Mouse (Mus musculus): ENCODE results near the gene Stoml1. TPM values are rescaled to one million over a fixed set of nuclear protein-coding genes. Genes with fewer than 3 reads are reported as not detected.

Stoml1 gene
- polyA plus RNA-seq, 1 experiment from 2014 or later: 35.8 TPM

DNA sequence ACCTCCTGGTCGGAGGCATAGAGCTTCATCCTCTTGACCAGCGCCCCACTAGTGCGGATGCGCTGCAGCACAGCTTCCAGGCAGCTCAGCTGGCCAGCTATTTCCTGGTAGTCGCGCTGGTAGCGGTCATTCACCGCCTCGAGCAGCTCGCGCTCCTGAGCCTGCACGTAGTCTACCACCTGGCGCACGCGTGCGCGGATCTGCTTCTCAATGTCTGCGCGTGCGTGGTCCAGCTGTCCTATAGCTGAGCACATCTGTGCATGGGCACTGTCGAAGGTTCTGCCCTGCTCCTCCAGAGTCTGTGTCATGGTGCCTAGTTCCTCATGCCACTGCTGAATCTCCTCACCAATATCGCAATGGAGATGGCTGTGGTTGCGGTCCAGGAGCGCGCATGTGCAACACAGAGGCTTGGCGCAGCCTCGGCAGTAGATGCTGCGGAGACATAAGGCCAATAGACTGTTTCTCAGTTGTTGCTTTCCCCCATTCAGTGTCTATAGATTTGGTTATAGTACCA lies 18.4 kb upstream of the Stoml1 start:
- ATAC-seq (ENCODE audit: low FRiP score, low TSS enrichment): no peak
- Histone ChIP-seq H3K4me3 (ENCODE audit: low read length) (no peak overlapping the region), H3K27ac (ENCODE audit: low read length) (no peak overlapping the region), H3K4me2 (replicated peaks; ENCODE audit: low read depth, low read length) (no peak overlapping the region), H3K9me3 (ENCODE audit: low read length) (no peaks in the 10 kb centered on the region), H3K9ac (replicated peaks; ENCODE audit: low read length) (no peak overlapping the region), H3K4me1 (ENCODE audit: insufficient read depth, low read length) (0 out of 2 replicates have a peak, but pooled peaks cover 3% of the 10 kb centered on the region), H3K36me3 (ENCODE audit: insufficient read depth, low read length) (peaks cover 40% of the 10 kb centered on the region), H3K27me3 (ENCODE audit: insufficient read depth, low read length) (no peaks in the 10 kb centered on the region)
- 95% methylated on average over 28 of the region's 28 CpGs for WGBS

DNA sequence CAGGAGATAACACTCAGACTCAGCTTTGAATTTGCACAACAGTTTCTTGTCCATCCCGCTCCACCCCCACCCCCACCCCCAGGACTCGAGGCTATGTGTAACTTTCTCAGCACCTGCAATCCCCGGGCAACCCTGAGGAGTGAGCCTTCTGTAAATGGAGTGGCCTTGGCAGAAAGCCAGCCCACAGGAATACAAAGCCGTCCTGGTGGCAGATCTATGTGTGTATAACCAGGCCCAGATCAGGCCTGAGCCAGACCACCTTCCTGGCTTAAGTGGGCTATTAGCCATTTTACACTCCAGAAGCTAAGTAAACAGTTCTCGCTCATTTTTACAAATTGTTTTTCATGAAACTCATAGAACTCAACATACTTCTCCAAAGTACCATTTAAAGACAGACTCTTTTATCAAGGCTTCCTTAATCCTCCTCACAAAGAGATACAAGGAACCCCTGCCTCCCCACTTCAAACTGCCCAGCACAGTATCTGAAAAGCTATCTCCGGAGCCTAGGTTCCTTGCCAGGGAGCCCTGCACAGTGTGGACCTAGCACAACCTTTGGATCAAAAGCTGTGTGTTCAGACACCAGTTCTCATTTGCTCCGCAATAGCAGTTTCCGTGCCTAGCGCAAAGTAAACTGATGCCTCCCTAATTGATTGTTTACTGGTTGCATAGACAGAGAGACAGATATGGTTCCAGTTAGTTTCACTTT lies 11.0 kb upstream of the Stoml1 start:
- H3K9ac ChIP-seq (replicated peaks; ENCODE audit: low read length): no peak overlapping the region
- no peak overlapping the region for H3K4me3 ChIP-seq (ENCODE audit: low read length)
- no peaks in the 10 kb centered on the region for H3K9me3 ChIP-seq (ENCODE audit: low read length)
- 48% methylated on average over 9 of the region's 9 CpGs for WGBS
- peak; percentile 69; the same call in 1 of the 2 replicates for ATAC-seq (ENCODE audit: low FRiP score, low TSS enrichment)
- no peak overlapping the region for H3K4me2 ChIP-seq (replicated peaks; ENCODE audit: low read depth, low read length)
- H3K36me3 ChIP-seq (ENCODE audit: insufficient read depth, low read length): peaks cover 9% of the 10 kb centered on the region; the same call in 1 of the 2 replicates
- peaks cover 23% of the 10 kb centered on the region for H3K4me1 ChIP-seq (ENCODE audit: insufficient read depth, low read length)
- no peaks in the 10 kb centered on the region for H3K27me3 ChIP-seq (ENCODE audit: insufficient read depth, low read length)
- no peak overlapping the region for H3K27ac ChIP-seq (ENCODE audit: low read length)

DNA sequence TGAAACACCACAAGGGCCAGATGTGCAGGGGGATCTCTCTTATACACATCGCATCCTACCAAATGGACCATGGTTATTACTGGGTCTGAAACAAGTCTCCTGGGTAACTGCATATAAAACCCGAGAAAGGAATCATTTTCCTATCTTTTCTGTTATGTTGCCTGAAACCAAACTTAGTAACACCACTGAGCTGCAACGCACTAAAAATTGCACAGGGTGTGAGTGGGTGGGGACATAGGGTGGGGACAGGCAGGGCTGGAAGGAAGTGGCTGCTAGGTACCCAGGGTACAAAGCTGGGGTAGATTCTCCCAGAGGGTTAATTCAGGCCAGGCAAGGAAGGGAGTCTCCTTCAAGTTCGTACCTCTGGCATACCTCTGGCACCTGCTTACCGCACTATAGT lies 10.3 kb upstream of the Stoml1 start:
- Histone ChIP-seq H3K4me3 (ENCODE audit: low read length) (no peak overlapping the region), H3K36me3 (ENCODE audit: insufficient read depth, low read length) (peaks cover 9% of the 10 kb centered on the region; the same call in 1 of the 2 replicates), H3K9ac (replicated peaks; ENCODE audit: low read length) (no peak overlapping the region), H3K9me3 (ENCODE audit: low read length) (no peaks in the 10 kb centered on the region), H3K27ac (ENCODE audit: low read length) (peak overlapping the region; percentile 13; the same call in 1 of the 2 replicates), H3K27me3 (ENCODE audit: insufficient read depth, low read length) (no peaks in the 10 kb centered on the region), H3K4me2 (replicated peaks; ENCODE audit: low read depth, low read length) (no peak overlapping the region), H3K4me1 (ENCODE audit: insufficient read depth, low read length) (peaks cover 30% of the 10 kb centered on the region)
- no peak for ATAC-seq (ENCODE audit: low FRiP score, low TSS enrichment)
- WGBS: 77% methylated on average over 5 of the region's 5 CpGs

DNA sequence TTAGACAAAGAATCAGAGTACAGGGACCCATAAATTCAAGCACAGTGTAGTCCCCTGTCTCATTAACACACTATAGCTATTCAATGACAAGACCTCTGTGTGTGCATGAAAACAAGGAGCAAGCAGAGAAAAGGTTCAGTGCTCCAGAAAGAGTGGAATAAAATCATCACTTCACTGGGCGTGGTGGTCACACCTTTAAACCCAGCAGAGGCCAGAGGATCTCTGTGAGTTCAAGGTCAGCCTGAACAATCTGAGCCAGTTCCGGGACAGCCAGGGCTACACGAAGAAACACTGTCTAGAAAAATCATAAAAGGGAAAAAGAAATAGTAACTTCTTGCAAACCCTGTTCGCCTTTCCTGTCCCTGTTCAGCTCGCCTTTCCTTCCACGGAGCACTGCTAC lies 9.3 kb upstream of the Stoml1 start:
- Histone ChIP-seq H3K9me3 (ENCODE audit: low read length) (no peaks in the 10 kb centered on the region), H3K36me3 (ENCODE audit: insufficient read depth, low read length) (peaks cover 9% of the 10 kb centered on the region; the same call in 1 of the 2 replicates), H3K27ac (ENCODE audit: low read length) (no peak overlapping the region), H3K4me3 (ENCODE audit: low read length) (no peak overlapping the region), H3K4me2 (replicated peaks; ENCODE audit: low read depth, low read length) (no peak overlapping the region), H3K4me1 (ENCODE audit: insufficient read depth, low read length) (peaks cover 39% of the 10 kb centered on the region), H3K9ac (replicated peaks; ENCODE audit: low read length) (no peak overlapping the region), H3K27me3 (ENCODE audit: insufficient read depth, low read length) (no peaks in the 10 kb centered on the region)
- ATAC-seq (ENCODE audit: low FRiP score, low TSS enrichment): no peak
- WGBS: 81% methylated on average over 6 of the region's 6 CpGs

DNA sequence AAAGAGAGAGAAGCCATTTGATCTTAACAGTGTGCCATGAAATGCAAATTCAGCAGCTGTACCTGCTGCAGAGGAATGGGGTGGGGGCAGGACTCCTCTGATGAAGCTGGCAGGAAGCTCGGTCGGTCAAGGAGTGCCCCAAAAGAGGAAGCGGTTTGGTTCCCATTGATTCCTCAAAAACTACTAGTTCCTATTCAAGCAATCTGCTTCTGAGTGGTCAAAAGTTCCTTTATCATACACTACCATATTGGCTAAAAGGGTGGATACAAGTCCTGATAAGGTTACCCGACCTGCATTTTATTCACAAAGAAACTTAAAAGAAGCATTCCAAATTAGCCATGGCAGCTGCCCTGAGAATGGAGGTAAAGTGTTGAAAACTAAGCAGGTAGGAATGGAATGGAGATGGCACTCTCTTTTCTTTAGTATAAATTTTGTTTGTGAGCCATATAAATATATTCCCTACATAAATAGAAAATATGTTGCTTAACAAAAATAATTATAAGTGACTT lies 6.8 kb upstream of the Stoml1 start:
- Histone ChIP-seq H3K36me3 (ENCODE audit: insufficient read depth, low read length) (peaks cover 5% of the 10 kb centered on the region; the same call in 1 of the 2 replicates), H3K27me3 (ENCODE audit: insufficient read depth, low read length) (no peaks in the 10 kb centered on the region), H3K4me3 (ENCODE audit: low read length) (no peak overlapping the region), H3K9ac (replicated peaks; ENCODE audit: low read length) (no peak overlapping the region), H3K4me1 (ENCODE audit: insufficient read depth, low read length) (peaks cover 47% of the 10 kb centered on the region), H3K9me3 (ENCODE audit: low read length) (no peaks in the 10 kb centered on the region), H3K4me2 (replicated peaks; ENCODE audit: low read depth, low read length) (no peak overlapping the region), H3K27ac (ENCODE audit: low read length) (no peak overlapping the region)
- ATAC-seq (ENCODE audit: low FRiP score, low TSS enrichment): no peak
- 43% methylated on average over 4 of the region's 4 CpGs for WGBS

DNA sequence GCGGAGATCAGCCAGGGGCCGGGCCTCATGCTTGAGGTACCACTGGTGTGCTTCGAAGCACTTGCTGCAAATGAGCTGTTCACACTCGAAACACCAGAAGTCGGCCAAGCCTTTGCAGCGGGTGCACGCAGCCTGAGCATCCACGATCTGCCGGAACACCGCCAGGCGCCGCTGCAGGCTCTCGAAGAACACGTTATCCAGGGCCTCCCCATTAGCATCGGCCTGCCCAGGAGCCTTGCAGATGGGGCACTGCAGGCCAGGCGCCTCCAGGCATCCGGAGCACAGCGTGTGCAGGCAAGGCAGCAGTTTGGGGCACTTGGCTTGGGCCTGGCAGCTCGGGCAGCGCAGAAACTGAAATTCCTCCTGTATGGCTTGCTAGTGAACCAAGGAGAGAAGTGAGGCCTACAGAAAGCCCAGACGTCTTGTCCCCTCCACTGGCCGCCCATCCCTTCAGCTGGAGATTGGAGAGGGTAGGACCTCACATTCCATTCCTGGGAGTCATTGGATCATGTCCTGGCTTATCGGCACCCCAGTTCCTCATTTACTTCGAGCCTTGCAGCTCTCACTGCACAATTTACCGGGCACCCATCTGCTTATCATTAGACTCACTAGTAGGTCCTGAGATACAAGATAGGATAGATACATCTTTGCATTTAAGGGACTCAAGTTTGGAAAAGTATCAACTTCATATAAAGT lies 5.8 kb upstream of the Stoml1 start:
- Histone ChIP-seq H3K9ac (replicated peaks; ENCODE audit: low read length) (peak overlapping the region; percentile 70), H3K27me3 (ENCODE audit: insufficient read depth, low read length) (no peaks in the 10 kb centered on the region), H3K27ac (ENCODE audit: low read length) (peak overlapping the region; percentile 84), H3K4me3 (ENCODE audit: low read length) (peak overlapping the region; percentile 37), H3K9me3 (ENCODE audit: low read length) (no peaks in the 10 kb centered on the region), H3K4me1 (ENCODE audit: insufficient read depth, low read length) (peaks cover 47% of the 10 kb centered on the region), H3K36me3 (ENCODE audit: insufficient read depth, low read length) (peaks cover 5% of the 10 kb centered on the region; the same call in 1 of the 2 replicates), H3K4me2 (replicated peaks; ENCODE audit: low read depth, low read length) (peak overlapping the region; percentile 88)
- ATAC-seq (ENCODE audit: low FRiP score, low TSS enrichment): peak; percentile 75
- 8% methylated on average over 25 of the region's 25 CpGs for WGBS

DNA sequence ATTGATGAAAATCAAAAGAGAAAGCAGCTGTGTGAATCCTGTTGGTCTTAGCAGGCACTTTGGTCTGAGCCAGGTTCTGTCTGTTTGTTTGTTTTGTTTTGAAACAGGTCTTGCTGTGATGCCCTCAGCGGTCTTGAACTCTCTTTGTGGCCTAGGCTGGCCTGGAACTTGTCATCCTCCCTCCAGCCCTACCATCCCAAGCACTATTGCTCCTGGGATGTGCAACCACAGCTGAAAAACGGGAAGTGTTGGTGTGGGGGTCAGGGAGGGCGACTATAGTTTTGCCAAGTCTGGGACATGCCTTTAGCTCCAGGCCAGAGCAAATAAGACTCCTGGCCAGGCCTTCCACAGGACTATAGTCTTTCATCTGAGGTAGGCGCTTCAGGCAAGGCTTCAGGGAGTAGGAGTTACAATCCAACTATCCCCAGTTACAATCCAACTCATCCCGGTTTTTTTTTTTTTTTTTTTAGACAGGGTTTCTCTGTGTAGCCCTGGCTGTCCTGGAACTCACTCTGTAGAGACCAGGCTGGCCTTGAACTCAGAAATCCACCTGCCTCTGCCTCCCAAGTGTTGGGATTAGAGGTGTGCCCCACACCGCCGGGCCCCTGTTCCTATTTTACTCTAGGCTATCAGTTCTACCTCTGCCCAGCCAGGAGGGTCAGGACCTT lies 4.1 kb upstream of the Stoml1 start:
- Histone ChIP-seq H3K27ac (ENCODE audit: low read length) (peak overlapping the region; percentile 92), H3K4me1 (ENCODE audit: insufficient read depth, low read length) (peaks cover 42% of the 10 kb centered on the region), H3K9ac (replicated peaks; ENCODE audit: low read length) (peak overlapping the region; percentile 84), H3K9me3 (ENCODE audit: low read length) (no peaks in the 10 kb centered on the region), H3K4me3 (ENCODE audit: low read length) (peak overlapping the region; percentile 74), H3K36me3 (ENCODE audit: insufficient read depth, low read length) (0 out of 2 replicates have a peak, but pooled peaks cover under 1% of the 10 kb centered on the region), H3K4me2 (replicated peaks; ENCODE audit: low read depth, low read length) (peak overlapping the region; percentile 88), H3K27me3 (ENCODE audit: insufficient read depth, low read length) (no peaks in the 10 kb centered on the region)
- no peak for ATAC-seq (ENCODE audit: low FRiP score, low TSS enrichment)
- WGBS: 26% methylated on average over 7 of the region's 7 CpGs

DNA sequence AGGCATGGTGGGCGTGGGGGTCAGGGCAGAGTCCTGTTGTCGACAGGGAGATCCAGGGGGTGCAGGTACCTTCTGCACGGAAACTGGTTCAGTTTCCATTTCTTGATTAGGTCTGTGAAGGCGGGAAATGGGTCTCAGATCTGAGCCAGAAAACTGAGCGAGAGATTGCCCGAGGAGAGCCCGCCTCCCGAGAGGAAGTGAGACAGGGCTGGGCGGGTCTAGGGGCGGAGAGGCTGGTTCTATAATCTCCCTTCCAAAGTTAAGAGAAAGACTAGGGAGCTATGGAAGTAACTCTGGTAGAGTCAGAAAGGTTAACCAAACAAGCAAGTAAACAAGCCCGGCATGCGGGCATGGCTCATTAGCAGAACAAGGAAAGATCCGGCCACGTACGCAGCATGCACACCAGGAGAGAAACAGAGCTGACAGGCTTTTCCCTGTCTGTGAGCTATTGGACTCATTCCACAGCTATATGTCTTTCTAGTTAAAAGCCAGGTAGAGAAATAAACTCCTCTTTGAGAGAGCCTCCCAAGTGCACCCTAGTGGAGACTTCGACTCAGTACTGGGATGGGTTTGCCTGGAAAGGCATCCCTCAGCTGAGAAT lies 3.3 kb upstream of the Stoml1 start, which contains the start of gene Pml:
TSS of gene Pml (minus strand) at position 195 of the 601 bp plus-strand sequence.
- H3K27ac ChIP-seq (ENCODE audit: low read length): peak within 1 kb of the TSS; percentile 92
- peak; percentile 67 for ATAC-seq (ENCODE audit: low FRiP score, low TSS enrichment)
- WGBS: under 1% methylated on average over 16 of the region's 16 CpGs

DNA sequence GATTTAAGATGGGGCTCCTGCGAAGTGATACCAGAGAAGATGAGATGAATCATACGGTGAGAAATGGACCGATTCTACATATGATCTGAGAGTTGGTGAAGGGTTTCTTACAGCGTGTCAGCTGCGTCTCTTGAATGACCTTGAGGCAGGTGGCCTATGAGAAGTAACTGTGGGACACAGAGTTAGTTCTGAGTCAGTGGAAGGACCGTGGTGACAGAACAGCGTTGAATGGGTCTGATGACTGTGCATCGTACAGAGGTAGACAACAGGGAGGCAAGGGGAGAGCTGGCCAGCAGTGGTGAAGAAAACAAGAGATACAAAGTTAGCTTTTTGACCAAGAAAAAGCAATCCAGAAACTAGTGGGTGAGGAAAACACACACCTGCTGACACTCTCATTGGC lies 2.6 kb upstream of the Stoml1 start:
- H3K36me3 ChIP-seq (ENCODE audit: insufficient read depth, low read length): no peaks in the 10 kb centered on the region
- 74% methylated on average over 8 of the region's 8 CpGs for WGBS
- H3K4me2 ChIP-seq (replicated peaks; ENCODE audit: low read depth, low read length): peak overlapping the region; percentile 88
- peak overlapping the region; percentile 84 for H3K9ac ChIP-seq (replicated peaks; ENCODE audit: low read length)
- no peaks in the 10 kb centered on the region for H3K9me3 ChIP-seq (ENCODE audit: low read length)
- H3K27ac ChIP-seq (ENCODE audit: low read length): peak overlapping the region; percentile 92
- ATAC-seq (ENCODE audit: low FRiP score, low TSS enrichment): no peak
- no peaks in the 10 kb centered on the region for H3K27me3 ChIP-seq (ENCODE audit: insufficient read depth, low read length)
- H3K4me3 ChIP-seq (ENCODE audit: low read length): no peak overlapping the region
- H3K4me1 ChIP-seq (ENCODE audit: insufficient read depth, low read length): peaks cover 40% of the 10 kb centered on the region

More for the DNA sequence above, 3.3 kb upstream of the Stoml1 start, which contains the start of gene Pml:
- H3K27me3 ChIP-seq (ENCODE audit: insufficient read depth, low read length): no peaks in the 10 kb centered on the region
- H3K9me3 ChIP-seq (ENCODE audit: low read length): no peaks in the 10 kb centered on the region
- H3K4me1 ChIP-seq (ENCODE audit: insufficient read depth, low read length): peaks cover 40% of the 10 kb centered on the region
- peak within 1 kb of the TSS; percentile 74 for H3K4me3 ChIP-seq (ENCODE audit: low read length)
- peak within 1 kb of the TSS; percentile 88 for H3K4me2 ChIP-seq (replicated peaks; ENCODE audit: low read depth, low read length)
- no peaks in the 10 kb centered on the region for H3K36me3 ChIP-seq (ENCODE audit: insufficient read depth, low read length)
- H3K9ac ChIP-seq (replicated peaks; ENCODE audit: low read length): peak within 1 kb of the TSS; percentile 84
